Mouse (Mus musculus) inflammation-experienced regulatory T-cells, adult 6 months (primary cell): Measurements from ENCODE around the gene Clint1. TPM values are rescaled to one million over a fixed set of nuclear protein-coding genes. Genes with fewer than 3 reads are reported as not detected.

Experiments
- ATAC-seq: one replicate; pipeline ENCODE4 v1.8.0; 2017
- polyA plus RNA-seq, 3 experiments: library from polyadenylated mRNA; unstranded; fragments of 100-300 nt; shearing (Covaris generic); gene quantifications; one replicate each; pipeline ENCODE4 v1.2.1; 2017

The Clint1 gene
- polyA plus RNA-seq, 3 experiments from 2014 or later: 36.9 to 52.5 (median 45.6) TPM

GRCm38 (mm10) chr11:45885606-45886230, 33.9 kb downstream of the Clint1 start:
- ATAC-seq: no peak

DNA sequence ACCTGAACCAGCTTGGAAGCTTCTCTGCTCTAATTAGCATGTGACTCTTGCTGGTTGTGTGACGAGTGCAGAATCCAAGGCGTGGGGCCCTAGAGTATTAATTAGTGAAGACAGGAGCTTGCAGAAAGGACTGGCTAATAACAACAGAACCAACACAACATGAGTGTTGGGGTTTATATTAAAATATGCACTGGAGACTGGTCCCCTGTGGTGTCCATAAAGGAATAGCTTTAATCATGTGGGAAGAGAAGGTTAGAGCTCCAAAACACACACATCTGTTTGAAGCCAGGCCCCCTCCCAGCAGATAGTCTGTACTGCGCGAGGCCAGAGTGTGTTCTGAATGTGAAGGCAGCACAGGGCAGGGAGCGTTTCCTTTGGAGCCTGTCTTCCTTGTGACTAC, 34.7 kb downstream of the Clint1 start:
- no peak for ATAC-seq

DNA sequence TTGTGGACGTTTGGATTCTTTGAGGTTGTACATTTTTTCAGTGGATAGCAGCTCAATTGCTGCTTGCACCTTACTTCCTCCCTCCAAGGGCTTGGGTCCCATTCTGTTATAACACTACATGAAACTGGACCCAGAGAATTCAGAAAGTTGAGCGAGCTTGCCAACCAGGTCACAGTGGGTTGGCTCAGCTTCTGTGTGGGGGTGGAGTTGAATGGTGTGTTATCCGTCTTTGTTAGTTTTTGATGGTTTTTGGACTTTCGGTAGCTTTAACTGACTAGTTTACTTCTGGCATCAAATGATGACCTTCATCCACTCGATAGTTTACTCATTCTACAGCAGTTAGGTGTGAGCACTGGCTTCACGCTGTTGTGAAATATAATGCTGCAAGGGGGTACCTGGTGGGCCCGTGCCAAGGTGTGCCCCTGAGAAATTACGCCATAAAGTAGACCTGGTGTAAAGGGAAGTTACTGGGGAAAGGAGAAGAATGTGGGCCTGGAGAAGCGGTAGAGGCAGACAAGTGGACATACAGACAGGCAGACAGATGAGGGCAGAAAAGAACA, 36.7 kb downstream of the Clint1 start:
- ATAC-seq: no peak

DNA sequence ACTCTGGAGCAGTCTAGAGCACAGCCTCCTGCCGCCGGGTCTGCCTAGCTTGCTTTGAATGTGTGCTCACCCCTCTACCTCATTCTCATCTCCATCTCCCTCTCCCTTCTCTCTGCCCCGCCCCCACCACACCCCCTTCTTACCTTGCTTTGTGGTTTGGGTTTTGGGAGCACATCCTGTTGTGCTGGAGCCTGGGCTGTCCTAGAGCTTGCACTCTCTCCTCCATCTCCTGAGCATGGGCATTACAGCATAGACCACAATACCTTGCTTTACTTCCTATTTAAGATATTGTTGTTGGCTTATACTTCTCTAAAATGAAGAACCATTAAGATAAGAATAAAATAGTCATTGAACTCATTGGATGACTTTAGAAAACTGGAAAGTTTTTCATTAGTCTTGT, 38.1 kb downstream of the Clint1 start:
- peak; percentile 35 for ATAC-seq

DNA sequence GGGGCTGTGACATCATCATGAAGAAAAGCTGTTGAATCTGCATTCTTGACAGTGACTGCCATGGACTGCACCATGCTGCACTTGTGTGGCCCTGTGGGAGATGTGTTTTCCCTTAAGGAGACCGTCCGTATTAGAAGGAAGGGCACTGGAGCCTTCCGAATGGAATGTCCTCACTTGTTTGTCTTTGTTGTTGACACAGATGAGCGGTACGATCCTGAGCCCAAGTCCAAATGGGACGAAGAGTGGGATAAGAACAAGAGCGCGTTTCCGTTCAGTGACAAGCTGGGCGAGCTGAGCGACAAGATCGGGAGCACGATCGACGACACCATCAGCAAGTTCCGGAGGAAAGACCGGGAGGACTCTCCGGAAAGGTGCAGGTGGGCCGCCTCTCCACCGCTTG, 38.6 kb downstream of the Clint1 start:
- no peak for ATAC-seq

DNA sequence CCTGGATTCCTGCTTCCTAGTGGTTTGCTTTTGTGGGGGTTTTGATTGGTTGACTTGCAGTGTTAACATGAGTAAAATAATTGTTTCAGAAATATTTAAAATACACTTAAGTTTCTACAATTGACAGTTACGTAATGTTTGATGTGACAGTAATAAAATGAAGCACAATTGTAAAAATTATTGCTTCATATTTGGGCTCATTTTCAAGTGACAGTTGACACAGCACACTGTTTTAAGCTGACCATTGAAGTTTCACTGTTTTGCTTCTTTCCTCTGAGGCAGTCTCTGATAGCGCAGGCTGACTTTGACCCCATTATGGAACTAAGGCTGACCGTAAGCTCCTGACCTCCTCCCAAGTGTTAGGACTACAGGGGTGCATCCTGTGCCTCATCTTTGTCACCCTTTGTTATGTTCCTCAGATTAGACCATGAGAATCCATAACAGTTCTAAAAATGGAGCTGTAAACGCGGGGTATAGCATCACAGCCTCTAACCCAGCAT, 41.1 kb downstream of the Clint1 start:
- no peak for ATAC-seq

- ATAC-seq: no peak
Observed at GRCm38 (mm10) chr11:45897392-45897791, 45.5 kb downstream of the Clint1 start.

GRCm38 (mm10) chr11:45900233-45901015, 48.6 kb downstream of the Clint1 start:
- no peak for ATAC-seq

GRCm38 (mm10) chr11:45906109-45906786, 54.4 kb downstream of the Clint1 start:
- no peak for ATAC-seq

DNA sequence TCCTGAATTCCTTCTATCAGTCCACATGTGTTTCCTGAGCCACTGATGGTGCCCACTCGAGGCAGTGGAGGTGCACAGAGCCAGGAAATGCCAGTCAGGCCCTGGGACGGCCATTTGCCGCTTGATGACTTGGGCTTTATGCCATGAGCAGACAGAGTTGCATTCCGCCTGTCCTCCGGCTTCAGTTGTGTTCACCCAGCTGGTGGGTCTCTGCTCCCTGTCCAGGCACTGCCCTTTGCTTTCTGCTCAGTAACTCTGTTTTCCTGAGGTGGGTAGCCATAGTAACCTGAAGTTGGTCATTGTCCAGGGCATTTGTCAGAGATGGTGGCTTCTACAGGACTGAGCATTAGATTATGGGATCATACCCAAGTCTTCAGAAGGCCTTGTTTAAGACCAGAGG, 55.5 kb downstream of the Clint1 start:
- no peak for ATAC-seq

- ATAC-seq: no peak
Observed at GRCm38 (mm10) chr11:45908070-45908469, 56.2 kb downstream of the Clint1 start.

GRCm38 (mm10) chr11:45908894-45909293, 57.0 kb downstream of the Clint1 start:
- no peak for ATAC-seq

DNA sequence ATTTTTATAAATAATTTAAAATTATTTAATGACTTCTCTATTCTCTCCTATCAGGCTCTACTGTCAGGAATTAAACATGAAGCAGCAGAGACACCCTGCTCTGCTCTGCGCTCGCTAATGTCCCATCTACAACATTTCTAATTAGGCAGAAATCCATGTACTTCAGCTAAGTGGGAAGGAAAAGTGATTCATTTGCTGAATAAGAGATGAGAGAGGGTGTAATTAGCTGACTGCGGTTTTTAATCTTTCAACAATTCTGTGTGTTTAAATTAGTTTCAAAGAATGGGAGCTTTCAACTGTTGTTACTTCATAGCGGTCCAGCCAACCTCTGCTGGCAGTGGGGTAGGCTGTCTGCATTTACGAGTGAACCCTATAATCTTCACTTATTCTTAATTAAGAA, 58.9 kb downstream of the Clint1 start:
- ATAC-seq: no peak

DNA sequence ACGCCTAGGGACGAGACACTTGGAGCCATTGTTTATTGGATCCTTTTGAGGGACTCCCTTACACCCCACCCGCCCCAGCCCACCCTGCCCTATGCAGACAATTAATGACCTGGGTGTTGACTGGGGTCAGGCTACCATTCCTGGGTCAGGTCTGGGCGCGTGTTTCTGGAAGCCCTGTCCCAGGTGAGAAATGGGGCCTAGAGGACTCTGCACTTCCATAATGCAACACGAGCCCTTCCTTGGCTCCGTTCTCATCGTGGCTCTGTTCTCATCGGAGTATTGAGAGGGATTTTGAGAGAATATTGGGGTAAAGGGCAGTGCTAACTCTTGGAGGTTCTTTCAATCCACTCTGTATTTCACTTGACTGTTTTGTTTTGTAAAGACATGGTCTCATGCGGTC, 64.3 kb downstream of the Clint1 start:
- ATAC-seq: no peak

- ATAC-seq: no peak
Observed at GRCm38 (mm10) chr11:45918018-45918417, 66.2 kb downstream of the Clint1 start.

- no peak for ATAC-seq
Observed at GRCm38 (mm10) chr11:45918836-45919235, 67.0 kb downstream of the Clint1 start.

DNA sequence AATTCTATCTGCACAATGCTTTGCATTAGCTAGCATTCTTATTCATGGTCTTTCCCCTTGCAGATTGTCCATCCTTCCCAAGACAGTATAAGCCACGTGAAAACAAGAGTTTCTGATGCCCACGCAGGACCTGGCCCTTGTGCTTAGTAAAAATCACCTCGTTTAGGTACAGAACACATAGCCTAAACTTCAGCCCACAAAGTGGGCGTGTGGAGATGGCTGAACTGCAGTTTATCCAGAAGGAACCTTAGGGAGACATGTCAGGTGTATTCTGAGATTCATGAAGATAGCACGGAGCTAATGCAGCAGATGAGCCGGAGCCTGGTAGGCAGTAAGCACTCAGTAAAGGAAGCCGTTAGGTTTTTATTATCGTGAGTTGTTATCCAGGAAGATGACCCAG, 69.2 kb downstream of the Clint1 start:
- no peak for ATAC-seq

DNA sequence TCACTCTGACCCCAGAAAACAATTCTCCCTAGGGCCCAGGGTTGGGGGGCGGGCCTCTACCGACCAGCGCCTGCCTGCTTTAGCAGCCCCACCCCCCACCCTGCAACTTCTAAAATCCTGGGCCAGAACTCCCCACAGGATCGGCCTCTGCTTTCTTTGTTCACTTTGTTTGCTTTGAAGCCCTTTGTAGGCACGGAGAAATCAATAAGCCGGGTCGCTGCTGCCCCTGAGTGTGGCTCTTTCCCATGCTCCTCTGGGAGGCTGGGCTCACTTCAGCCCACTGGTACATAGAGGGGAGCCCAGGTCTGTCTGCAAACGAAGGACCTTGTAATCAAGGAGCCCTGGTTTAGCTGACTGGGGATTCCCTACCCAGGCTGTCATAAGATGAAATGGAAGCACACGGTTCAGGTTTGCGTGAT, 69.6 kb downstream of the Clint1 start:
- ATAC-seq: no peak

GRCm38 (mm10) chr11:45925436-45925835, 73.6 kb downstream of the Clint1 start:
- ATAC-seq: no peak

DNA sequence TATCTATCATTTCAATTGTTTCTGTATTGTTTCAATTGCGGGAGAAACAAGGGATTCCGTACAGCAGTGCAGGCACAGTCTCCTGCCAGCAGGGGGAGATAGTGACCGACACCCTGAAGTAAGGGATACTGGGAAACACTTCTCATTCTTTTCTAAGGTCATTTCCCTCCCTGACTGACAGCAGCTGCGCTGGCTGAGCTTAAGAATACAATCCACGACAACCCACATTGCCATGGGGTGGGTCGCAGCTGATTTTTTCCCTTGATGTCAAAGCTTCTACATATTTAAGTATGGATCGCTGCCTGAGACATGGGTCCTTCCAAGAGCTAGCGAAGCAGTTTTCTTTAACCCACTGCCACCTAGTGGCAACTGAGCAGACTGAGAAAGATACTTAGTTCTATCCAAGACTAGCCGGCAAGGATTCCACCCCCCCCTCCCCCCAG, 74.8 kb downstream of the Clint1 start:
- peak; percentile 99 for ATAC-seq

- ATAC-seq: no peak
Observed at GRCm38 (mm10) chr11:45927456-45927855, 75.6 kb downstream of the Clint1 start.

DNA sequence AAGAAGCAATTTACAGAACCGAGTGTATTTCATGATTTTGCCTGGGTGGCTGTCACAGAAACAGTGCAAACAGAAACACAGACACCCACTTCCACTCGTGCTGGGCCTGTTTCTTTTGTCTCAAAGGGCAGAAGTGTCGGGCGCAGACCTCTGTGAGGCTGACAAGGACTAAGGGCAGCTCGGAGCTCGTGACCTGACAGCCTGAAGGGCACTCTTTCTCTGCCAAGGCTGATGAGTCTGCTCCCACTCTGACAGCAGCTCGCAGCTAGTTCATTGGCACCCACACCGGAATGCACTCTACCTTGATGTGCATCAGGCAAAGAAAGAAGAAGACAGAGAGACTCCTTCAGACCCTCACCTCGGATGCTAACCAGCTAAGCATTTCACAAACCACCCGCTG, 77.7 kb downstream of the Clint1 start:
- ATAC-seq: no peak

- no peak for ATAC-seq
Observed at GRCm38 (mm10) chr11:45932771-45933170, 80.9 kb downstream of the Clint1 start.
